Mouse (Mus musculus) cerebellum, postnatal 4 days (tissue): ENCODE measurements around the gene Tcp11l2.

Source experiments
- DNase-seq, 2 experiments: peaks; one replicate each; pipeline ENCODE4 v3.0.0; 2022; ENCODE audit warnings: low spot score in 2 of 2, mixed read lengths in 1 of 2

Gene Tcp11l2

GRCm38 (mm10) chr10:84656618-84657017 lies 80.2 kb downstream of the Tcp11l2 start:
- DNase-seq, result no peak

- no peak for DNase-seq
Measured at GRCm38 (mm10) chr10:84657437-84658087, 81.1 kb downstream of the Tcp11l2 start.

- DNase-seq, result no peak
Measured at GRCm38 (mm10) chr10:84658088-84658848, 81.8 kb downstream of the Tcp11l2 start.

- DNase-seq, result no peak
Measured at GRCm38 (mm10) chr10:84659281-84659680, 82.9 kb downstream of the Tcp11l2 start.

DNA sequence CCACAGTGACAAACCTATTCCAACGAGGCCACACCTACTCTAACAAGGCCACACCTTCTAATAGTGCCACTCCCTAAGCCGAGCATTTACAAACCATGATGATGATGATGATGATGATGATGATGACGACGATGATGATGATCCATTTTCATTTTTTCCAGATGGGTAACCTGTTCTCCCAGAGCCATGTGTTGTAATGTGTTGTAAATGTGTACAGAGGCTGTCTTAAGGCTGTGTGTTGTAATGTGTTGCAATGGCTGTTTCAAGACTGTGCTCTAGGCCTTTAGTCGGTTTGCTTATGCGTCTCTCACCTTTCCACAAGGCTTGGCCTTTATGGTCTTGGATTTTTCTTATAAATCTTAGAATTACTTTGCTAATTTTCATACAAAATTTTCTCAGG lies 85.7 kb downstream of the Tcp11l2 start:
- DNase-seq, result no peak
